Mouse (Mus musculus) left cerebral cortex, postnatal 10 days (tissue): ENCODE data around the gene Rad9a. TPM values are rescaled to one million over a fixed set of nuclear protein-coding genes. Genes with fewer than 3 reads are reported as not detected.

Experiments
- DNase-seq, 2 experiments: peaks; one replicate each; pipeline ENCODE4 v3.0.0; 2021 to 2022; ENCODE audit warnings: low spot score in 2 of 2, mixed read lengths in 1 of 2; ENCODE audit errors: extremely low spot score in 1 of 2
- intact Hi-C: fragments of 180-260 bp; cut with DNase I; formaldehyde crosslinking; loops from one replicate; pipeline ENCODE4 v1.15.1; 2025
- total RNA-seq, 2 experiments: library from RNA; stranded (reverse); gene quantifications; 2 replicates each; pipeline ENCODE4 v1.2.3; 2021

Rad9a gene
- total RNA-seq, 2 experiments from 2014 or later: 8.9 to 9.3 TPM

DNA sequence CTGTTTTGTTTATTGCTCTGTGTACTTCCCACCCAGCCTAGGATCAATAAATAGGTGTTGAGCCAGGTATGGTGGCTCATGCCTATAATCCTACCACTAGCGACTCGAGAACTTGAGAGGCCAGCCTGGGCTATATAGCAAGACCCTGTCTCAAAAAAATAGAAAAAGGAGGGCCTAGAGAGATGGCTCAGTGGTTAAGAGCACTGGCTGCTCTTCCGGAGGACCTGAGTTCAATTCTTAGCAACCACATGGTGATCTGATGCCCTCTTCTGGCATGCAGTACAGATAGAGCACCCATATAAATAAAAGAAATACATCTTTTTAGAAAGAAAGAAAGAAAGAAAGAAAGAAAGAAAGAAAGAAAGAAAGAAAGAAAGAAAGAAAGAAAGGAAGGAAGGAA is 1.7 kb upstream of the Rad9a start:
- no peak for DNase-seq
- intact Hi-C loops: loop anchor here (5.0 kb wide), 1 partner anchor 76 kb away; the partner anchor contains the start of gene Aip

DNA sequence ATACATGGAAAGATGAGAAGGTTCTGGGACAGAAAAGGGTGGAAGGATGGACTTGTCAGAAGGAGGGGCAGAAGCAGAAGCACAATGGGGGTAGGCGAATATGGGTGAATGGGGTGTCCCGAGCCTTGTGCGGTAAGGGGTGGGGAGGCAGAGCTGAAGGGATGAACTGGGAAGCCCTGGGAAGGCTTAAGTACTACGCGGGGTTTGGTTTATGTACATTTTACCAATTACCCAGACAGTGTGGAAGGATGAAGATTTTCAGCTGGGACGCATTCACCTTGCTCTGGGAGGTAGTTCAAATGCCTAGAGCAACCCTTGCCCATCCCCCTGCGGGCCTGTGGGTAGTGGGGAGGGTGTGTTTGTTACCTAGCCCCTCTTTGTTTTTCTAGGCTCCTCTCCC is 687 bp upstream of the Rad9a start:
- intact Hi-C loops: loop anchor here (5.0 kb wide), 1 partner anchor 75 kb away; the partner anchor contains the start of gene Aip
- no peak for DNase-seq

DNA sequence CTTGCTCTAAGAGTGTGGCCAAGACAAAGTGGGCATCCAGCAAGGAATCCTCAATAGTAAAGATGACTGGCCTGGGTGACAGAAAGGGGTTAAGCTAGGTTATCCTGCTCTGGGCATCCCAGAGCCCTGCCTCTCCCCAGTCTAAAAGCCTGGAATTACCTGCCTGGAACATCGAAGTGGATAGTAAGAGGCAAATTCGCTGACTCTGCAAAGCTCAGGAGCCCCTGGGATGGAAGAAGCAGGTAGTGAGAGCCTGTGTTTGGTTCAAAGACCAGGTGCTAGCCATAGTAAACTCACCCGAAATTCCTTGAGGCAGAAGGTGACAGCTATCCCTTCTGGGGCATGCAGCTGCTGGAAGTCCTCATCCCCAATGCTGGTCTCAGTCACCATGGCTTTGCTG is 4.3 kb downstream of the Rad9a start:
- DNase-seq: no peak
- intact Hi-C loops: no loop called here

DNA sequence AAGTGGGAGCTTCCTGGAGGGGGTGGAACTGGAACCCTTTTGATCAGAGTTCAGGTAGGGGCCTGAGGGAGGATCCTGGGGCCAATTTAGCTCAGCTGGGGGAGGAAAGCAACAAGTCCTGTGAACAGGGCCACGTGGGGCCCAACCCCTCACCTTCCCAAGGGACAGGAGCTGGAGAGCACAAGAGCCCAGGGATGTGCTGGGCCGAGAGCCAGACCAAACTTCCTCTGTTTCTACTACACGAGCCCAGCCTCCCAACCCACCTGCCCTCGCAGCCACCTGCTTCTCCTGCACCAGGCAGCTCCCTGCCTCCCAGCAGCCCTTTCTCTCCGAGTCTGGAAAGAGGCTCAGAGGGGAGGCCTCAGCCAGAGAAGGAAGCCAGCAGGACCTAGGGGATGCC is 4.9 kb downstream of the Rad9a start:
- intact Hi-C loops: no loop called here
- DNase-seq: peak in 1 of 2 experiments; percentile 74

DNA sequence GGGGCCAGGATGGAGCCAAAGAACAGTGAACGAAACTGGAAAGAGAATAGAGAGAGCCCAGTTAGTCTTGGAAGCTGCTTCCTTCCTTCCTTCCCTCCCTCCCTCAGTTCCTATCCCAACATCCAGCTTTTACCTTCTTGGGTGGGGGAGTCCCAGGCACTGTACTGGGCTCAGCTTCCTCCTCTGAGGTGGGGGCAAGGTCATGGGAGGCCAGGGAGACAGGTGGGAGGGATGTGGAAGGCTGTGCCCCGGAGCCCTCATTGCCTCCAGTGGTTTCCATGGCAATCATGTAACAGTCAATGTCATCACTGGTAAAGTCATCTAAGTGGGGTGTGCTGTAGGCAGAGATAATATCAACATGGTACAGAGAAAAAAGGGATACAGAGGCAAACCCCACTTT is 5.4 kb downstream of the Rad9a start:
- intact Hi-C loops: no loop called here
- DNase-seq: no peak

DNA sequence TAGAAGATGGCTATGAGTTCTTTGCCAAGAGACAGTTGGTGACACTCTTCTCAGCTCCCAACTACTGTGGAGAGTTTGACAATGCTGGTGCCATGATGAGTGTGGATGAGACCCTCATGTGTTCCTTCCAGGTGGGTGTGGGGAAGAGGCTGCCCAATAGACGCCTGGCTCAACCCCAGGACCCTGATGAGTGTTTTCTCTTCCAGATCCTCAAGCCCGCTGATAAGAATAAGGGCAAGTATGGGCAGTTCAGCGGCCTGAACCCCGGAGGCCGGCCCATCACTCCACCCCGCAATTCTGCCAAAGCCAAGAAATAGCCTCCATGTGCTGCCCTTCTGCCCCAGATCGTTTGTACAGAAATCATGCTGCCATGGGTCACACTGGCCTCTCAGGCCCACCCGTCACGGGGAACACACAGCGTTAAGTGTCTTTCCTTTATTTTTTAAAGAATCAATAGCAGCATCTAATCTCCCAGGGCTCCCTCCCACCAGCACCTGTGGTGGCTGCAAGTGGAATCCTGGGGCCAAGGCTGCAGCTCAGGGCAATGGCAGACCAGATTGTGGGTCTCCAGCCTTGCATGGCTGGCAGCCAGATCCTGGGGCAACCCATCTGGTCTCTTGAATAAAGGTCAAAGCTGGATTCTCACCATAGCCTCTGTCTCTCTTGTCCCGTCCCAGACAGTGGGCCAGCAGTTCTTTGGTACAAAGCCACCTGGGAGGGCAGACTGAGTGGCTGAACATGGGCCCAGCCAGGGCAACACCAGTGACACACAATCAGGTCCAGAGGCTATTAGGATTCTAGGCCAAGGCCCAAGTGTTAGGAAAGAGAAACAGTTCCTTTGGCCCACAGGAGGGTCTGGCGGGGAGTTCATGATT is 6.4 kb downstream of the Rad9a start:
- DNase-seq: no peak
- intact Hi-C loops: no loop called here

DNA sequence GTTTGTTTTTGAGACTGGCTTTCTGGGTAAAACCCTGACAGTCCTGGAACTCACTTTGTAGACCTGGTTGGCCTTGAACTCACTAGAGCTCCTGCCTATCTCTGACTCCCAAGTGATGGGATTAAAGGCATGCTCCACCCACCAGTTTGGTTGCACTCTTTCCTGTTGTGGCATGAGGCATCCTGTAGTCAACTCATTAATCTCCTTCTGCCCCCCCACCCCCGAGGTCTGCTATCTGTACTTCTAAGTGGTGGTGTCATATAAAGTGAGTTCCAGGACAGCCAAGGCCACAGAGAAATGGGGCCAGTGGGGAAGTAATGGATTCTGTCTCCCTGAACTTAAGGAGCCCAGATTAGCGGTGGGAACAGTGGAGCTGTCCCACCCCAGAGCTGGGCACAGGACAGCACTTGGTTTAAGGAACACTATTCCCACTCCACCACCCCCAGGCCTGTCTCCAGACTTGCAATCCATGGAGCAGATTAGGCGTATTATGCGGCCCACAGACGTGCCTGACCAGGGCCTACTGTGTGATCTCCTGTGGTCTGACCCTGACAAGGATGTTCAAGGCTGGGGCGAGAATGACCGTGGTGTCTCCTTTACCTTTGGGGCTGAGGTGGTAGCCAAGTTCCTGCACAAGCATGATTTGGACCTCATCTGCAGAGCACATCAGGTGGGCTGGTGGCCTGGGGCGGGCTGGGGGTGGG is 7.3 kb downstream of the Rad9a start:
- DNase-seq: no peak
- intact Hi-C loops: no loop called here

DNA sequence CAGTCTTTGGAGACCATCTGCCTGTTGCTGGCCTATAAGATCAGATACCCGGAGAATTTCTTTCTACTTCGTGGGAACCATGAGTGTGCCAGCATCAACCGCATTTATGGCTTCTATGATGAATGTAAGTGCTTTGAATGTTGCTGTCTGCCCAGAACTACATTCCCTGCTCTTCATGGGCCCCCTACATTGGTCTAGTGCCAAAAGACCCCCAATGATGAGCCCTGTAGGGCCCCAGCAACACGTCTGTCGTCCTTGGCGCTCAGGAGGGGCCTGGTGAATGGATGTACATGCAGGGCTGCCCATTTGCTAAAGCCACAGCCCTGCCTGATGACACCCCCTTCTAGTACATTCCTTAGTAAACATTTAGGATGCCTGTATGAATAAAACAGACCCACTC is 8.3 kb downstream of the Rad9a start:
- intact Hi-C loops: no loop called here

DNA sequence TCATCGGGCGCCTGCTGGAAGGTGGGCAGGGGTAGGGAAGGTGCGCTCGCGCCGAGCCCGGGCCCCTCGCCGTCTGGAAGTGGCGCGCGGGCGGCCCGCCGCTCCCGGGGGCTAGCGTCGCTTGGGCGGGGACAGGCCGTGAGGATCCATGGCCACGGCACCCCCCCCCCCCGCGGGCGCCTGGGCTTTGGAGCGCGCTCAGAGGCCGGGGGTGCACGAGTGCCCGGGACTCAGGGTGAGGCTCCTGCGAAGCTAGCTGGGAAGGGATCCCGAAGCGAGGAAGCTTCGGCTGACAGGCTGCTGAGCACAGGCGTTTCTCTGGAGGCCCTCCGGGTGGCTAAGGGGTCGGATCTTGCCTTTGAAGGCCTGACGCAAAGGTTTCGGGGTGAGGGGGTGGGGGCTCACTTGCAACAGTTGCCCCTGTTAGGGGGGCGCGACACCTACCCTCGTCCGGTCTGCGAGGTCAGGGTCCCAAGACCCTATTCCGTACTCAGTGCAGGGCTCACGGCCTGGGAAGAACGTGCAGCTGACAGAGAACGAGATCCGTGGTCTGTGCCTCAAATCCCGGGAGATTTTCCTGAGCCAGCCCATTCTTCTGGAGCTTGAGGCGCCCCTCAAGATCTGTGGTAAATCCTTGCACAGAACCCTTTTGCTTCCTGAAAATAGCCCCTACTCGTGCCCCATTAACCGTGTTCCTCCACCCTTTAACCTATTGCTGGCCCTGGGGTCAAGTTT is 9.0 kb downstream of the Rad9a start:
- intact Hi-C loops: no loop called here
- DNase-seq: no peak

More for the DNA sequence above, 8.3 kb downstream of the Rad9a start:
- no peak for DNase-seq

DNA sequence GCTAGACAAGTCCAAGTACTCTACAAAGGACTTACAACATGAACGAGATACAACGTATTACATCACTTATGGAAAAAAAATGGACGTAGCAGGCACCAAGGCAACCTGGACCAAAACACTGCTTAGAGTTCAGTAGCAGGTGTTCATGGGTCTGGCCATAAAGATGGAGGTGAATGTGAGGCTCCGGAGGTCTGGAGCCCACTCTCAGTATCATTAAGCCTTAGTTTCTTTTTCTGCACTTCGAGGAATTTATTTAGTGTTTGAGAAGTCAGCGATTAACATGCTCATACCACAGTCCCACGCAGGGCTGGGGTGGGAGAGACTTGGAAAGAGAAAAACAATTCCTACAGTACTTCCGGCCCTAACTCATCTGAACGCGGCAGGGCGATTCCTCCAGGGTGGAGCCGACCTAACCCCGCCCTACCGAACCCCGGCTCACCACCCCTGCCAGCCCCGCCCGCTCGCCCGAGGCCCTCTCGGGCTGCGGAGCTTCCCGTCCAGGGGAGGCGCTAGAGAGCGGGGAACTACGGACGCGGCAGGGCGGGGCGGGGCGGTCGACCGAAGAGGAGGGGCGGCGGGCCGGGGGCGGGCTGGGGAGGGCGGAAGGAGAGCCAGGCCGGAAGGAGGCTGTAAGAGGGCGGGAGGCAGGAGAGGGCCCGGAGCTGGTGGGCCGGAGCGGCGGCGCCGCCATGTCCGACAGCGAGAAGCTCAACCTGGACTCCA is 9.8 kb downstream of the Rad9a start, which contains the start of gene Ppp1ca:
Gene Ppp1ca (plus strand): TSS at position 538 of the 723 bp plus-strand sequence.
- intact Hi-C loops: no loop called here
- peak; percentile 88 to 97 for DNase-seq

DNA sequence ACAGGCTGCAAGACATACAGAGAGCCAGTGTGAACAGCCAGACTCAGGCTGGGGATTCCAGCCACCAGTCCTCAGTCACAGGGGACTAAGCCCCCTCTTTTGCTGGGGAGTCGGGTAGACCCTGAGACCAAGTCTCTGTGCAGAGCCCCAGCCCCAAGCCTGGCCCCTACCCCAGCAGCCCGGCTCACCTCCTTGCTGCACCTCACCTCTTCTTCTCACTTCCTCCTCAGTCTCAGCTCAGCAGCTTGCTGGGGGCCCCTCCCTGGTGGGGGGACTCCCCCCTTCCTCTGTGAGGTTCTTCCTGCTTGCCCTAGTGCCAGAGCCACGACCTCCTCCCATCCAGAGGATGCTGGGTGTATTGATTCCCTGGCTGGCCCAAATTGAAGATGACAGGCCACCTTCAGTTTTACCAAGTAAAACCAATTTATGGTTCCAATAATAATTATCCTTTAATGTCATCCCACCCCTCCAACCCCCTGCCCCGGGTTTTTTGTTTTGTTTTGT is 10.6 kb downstream of the Rad9a start, which contains the start of gene Tbc1d10c:
Gene Tbc1d10c (minus strand): TSS at position 454 of the 504 bp plus-strand sequence.
- DNase-seq: peak in 1 of 2 experiments; percentile 48
- intact Hi-C loops: no loop called here

DNA sequence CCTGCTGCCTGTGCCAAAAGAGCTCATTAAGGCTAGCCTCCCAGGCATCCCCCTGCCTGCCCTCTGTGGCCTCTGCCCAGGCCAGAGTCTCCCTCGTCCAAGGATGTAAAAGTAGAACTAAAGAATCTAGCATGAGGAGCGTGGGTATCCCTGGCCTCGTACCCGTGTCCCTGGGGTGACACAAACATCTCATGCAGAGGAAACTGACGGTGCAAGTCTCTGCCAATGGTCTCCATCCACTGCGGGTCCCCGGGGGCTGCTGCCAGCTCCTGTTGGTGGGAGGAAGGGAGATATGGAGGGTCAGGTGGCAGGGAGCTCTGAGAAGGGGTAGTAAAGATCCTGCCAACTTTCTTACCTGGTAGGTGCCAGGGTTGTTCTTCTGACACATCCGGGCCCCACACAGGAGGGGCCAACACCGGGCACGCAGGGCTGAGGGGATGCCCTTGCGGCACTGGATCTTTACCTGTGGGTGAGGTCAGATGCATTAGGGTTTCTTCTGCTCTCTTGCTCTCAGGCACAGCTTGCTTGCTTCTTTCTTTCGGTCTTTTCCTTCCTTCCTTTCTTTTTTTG is 12.3 kb downstream of the Rad9a start:
- no peak for DNase-seq
- intact Hi-C loops: no loop called here

DNA sequence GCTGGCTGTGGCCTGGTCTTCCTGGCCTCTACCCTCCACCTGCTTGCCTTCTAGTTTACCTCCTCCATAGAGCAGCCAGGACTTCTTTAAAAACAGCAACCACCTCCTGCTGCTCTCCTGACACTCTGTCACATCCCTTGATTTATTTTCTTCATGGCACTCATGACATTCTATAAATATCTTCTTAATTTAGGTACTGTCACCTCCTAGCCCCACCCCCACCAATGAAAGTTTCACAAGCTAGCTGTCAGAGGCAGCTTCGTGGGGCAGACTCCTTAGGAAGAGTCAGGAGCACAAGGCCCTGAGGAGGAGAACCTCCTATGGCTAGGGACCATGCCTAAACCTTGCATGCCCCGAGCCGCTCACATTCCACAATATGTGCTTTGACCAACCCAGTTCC is 14.2 kb downstream of the Rad9a start:
- no peak for DNase-seq
- intact Hi-C loops: no loop called here

DNA sequence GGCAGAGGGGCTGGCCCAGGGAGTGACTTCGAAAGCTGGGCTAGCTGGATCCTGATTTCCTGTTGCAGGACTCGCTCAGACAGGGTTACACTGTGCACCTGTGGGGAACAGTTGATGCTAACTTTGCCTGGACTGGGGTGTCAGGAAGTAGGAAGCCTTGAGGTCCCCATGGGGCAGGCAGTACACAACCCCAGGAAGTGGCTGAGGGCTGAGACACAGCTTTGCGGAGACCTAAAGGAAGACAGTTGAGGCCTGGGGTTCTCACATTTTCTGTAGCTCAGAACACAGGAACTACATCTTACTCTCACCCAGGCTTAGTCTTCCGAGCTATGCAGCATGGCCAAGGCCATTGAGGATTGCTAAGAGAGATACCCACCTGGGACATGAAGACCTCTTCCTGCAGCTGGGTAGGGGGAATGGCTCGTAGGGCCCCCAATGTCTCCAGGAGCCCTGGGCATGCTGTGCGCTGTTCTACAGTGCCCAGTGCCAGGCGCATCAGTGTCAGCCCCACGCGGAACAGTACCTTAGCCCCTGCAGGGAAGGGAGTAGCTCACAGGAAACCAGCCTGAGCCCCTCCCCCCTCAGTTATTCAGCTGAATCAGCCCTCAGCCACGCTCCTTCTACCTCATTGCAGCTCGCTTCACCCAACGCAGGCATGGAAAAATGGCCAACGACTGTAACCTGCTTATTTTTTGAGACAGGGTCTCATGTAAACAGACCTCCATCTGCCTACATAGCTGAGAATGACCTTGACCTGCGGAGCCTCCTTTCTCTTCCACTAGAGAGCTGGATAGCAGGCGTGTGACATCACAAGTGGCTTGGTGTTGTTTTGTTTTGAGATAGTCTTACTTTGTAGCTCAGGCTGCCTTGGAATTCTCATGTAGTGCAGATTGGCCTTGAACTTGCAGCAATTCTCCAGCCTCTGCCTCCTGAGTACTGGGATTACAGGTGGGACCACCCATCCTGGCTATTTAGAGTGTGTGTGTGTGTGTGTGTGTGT is 16.2 kb downstream of the Rad9a start:
- intact Hi-C loops: no loop called here

DNA sequence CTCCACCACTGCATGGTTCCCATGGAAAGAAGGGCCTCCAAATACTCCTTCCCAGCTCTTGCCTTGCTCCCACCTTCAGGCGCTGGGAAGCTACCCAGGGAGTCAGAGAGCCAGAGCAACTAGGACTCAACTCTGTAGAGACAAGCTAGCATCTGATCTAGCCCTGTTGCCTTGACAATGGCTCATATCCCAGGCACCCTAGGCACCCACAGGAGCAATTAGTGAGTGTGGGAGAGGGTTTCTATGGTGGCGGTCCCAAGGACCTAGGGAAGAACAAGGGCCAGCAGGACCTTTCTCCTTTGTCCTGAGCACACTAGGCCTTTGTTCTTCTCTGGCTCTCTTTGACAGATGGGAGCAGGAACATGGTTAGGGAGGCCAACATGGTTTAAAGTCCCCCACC is 17.8 kb downstream of the Rad9a start:
- intact Hi-C loops: no loop called here

More for the DNA sequence above, 16.2 kb downstream of the Rad9a start:
- DNase-seq: peak in 1 of 2 experiments; percentile 63

DNA sequence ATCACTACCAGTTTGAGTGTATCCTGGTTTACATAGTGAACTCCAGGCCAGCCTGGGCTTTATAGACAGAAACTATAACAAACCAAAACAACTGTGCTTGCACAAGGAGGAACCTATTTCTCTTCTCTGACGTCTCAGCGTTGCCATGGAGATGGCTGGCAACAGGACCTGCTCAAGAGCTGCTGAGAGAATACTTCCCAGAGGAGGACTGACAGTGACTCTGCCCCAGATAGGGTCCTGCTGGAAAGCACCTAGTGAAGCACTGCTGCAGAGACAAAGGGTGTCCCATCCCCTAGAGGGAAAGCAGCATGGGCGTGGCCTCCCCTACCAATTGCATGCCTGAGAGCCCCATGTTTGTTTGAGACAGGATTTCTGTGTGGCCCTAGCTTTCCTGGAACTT is 19.6 kb downstream of the Rad9a start:
- peak; percentile 80 to 82 for DNase-seq
- intact Hi-C loops: no loop called here

More for the DNA sequence above, 17.8 kb downstream of the Rad9a start:
- no peak for DNase-seq

DNA sequence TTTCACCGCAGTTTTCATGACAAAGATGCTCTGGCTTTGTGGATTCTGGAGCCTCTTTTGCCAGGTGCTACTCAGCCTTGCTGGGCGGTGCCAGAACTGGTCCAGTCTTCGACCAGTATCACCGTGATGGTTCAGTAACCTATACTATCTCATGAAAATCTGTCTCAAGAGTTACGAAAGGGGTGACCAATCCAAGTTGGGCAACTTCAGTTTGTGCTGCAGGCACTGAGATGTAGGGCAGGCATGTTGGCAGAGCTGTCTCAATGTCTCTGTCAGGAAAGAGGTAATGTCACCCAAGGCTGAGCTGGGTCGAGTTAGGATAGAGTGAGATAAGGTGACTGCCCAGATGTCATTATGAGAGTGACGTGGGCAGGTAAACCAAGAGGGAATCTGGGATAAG is 21.1 kb downstream of the Rad9a start:
- DNase-seq: no peak
- intact Hi-C loops: no loop called here
